Mouse (Mus musculus): ENCODE data around the gene Eci3. TPM values are rescaled to one million over a fixed set of nuclear protein-coding genes. Genes with fewer than 3 reads are reported as not detected.
A peak's percentile ranks its signal among the peaks of the same experiment; 100 is the strongest.
"Not testable (repeated sequence)": the region's sequence is repeated elsewhere in the genome, so short reads cannot be mapped to it uniquely, and the experiment has no call there.

Eci3 gene
- total RNA-seq, 2 experiments from 2014 or later: 2.3 to 3.2 TPM

GRCm38 (mm10) chr13:34951437-34951836, 12.2 kb downstream of the Eci3 start:
- DNase-seq; intact Hi-C loops (cut with DNase I): not testable (repeated sequence)

DNA sequence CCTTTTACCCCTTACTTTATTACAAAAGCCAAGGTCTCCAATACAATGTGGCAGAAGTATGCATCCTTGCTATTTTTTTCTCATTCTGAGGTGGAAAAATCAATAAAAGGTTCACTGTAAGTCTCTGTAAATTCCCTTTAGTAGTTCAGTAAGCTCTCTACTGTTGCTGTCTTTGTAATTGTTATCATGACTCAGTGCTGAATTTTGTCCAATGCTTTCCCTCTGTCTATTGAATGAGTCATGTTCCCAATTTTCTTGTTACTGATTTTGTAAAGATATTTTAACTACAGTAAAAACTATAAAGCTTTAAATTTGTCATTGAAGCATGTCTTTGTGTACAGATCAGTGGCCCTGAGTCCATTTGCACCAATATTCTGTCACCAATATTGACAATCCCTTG, 21.2 kb downstream of the Eci3 start:
- intact Hi-C loops (cut with DNase I): no loop called here
- DNase-seq: no peak

GRCm38 (mm10) chr13:34934931-34935644, 28.5 kb downstream of the Eci3 start:
- no peak for DNase-seq
- intact Hi-C loops (cut with DNase I): no loop called here

DNA sequence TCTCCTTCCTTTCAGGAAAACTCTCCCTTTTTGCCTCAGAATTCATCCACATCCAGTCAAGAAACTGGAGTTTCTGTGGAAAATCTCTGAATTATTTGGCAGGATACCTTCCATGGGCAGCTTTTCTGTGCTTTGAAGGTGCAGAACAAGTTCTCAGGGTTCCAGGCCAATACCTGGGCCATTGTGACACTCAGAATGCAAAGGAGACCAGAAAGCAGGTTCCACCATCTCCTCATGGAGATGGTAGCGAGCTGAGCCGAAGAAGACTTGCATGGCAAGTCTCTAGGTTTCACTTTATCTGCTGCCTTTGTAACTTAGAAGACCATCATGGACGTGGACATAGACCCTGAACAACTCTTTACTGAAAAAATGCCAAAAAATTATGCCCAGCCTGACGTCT, 39.4 kb downstream of the Eci3 start, which contains the start of the genes Fam217a and 4933417A18Rik:
Gene Fam217a (minus strand): TSS at position 101 of the 400 bp plus-strand sequence.
Gene 4933417A18Rik (plus strand): TSS at position 200 of the 400 bp plus-strand sequence.
- intact Hi-C loops (cut with DNase I): no loop called here
- no peak for DNase-seq

GRCm38 (mm10) chr13:34916520-34917167, 47.0 kb downstream of the Eci3 start:
- intact Hi-C loops (cut with DNase I): no loop called here
- peak; percentile 15 to 22 for DNase-seq

DNA sequence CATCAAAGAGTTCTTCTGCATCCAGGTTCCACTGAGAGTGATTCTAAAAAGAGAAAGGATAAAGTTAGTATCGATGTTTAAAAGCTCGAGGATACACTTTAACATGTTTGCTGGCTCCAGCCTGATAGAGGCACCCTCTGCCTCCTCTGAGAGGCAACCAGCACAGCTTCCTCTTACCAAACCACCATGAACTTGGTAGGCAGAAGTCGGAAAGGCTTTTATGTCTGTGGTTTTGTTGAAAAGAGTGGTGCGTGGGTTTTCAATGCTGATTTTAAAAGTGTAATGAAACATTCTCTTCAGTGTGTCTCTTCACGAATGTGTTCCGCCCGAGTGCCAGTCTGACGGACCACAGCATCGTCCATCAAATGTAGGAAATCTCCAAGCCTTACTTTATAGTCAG, 49.0 kb downstream of the Eci3 start:
- intact Hi-C loops (cut with DNase I): no loop called here
- DNase-seq: no peak

Other genes with a start within 250 kb of the Eci3 start
- not detected for gene Fam50b, start 229.0 kb downstream of the Eci3 start, total RNA-seq (2021)
- gene Prpf4b, start 88.5 kb downstream of the Eci3 start, total RNA-seq (2021): 10 to 100 TPM; 43.9 to 47.6 TPM
- gene Fam217a, start 39.5 kb downstream of the Eci3 start, total RNA-seq (2021): under 1 TPM; 0.27 to 0.29 TPM
- not detected for gene 4933417A18Rik, start 39.4 kb downstream of the Eci3 start, total RNA-seq (2021)
- gene Eci2, start 63.3 kb upstream of the Eci3 start, total RNA-seq (2021): 100 to 1,000 TPM; 295 to 312 TPM